Mouse (Mus musculus) myocyte (in vitro differentiated cells): ENCODE measurements around the gene Slc31a1. TPM values are rescaled to one million over a fixed set of nuclear protein-coding genes. Genes with fewer than 3 reads are reported as not detected.

Experiments
- H3K27me3 ChIP-seq: one replicate; pipeline ENCODE4 v1.6.1; 2011; ENCODE audit not compliant: control insufficient read depth, insufficient read depth, insufficient read length
- H3K36me3 ChIP-seq: one replicate; pipeline ENCODE4 v1.6.1; 2011; ENCODE audit not compliant: control insufficient read depth, insufficient read depth
- H3K4me2 ChIP-seq: one replicate; pipeline ENCODE4 v1.6.1; 2011; ENCODE audit warnings: low read depth, control low read depth
- H3K4me3 ChIP-seq: one replicate; pipeline ENCODE4 v1.5.1; 2011; ENCODE audit warnings: mild to moderate bottlenecking, control low read depth, moderate library complexity
- H3K79me2 ChIP-seq: one replicate; pipeline ENCODE4 v1.6.1; 2011; ENCODE audit not compliant: control insufficient read depth, insufficient read depth
- H3ac ChIP-seq: one replicate; pipeline ENCODE4 v1.6.1; 2011; ENCODE audit not compliant: control insufficient read depth, insufficient read length
- CEBPB ChIP-seq: IDR thresholded peaks from 2 replicates; pipeline ENCODE4 v1.6.1; 2011; ENCODE audit warnings: mild to moderate bottlenecking, moderate library complexity; ENCODE audit not compliant: poor library complexity, insufficient read depth, severe bottlenecking
- E2F4 ChIP-seq: IDR thresholded peaks from one replicate; pipeline ENCODE4 v1.6.1; 2011; ENCODE audit warnings: mild to moderate bottlenecking, control low read depth, moderate library complexity; ENCODE audit not compliant: insufficient read depth
- MAX ChIP-seq: IDR thresholded peaks from one replicate; pipeline ENCODE4 v1.6.1; 2011; ENCODE audit warnings: low read depth, mild to moderate bottlenecking, control low read depth
- MYOD1 ChIP-seq, 3 experiments: IDR thresholded peaks; one replicate each; pipeline ENCODE4 v1.6.1; 2011; ENCODE audit warnings: control low read depth in 2 of 3, low read depth in 2 of 3, mild to moderate bottlenecking in 2 of 3, moderate library complexity in 1 of 3; ENCODE audit not compliant: insufficient read length in 2 of 3, control insufficient read depth in 1 of 3
- MYOG ChIP-seq, 3 experiments: IDR thresholded peaks; one replicate each; pipeline ENCODE4 v1.6.1; 2011; ENCODE audit warnings: control low read depth in 2 of 3, low read depth in 2 of 3, mild to moderate bottlenecking in 2 of 3; ENCODE audit not compliant: insufficient read length in 2 of 3, control insufficient read depth in 1 of 3, insufficient read depth in 1 of 3
- POLR2A ChIP-seq: IDR thresholded peaks from one replicate; pipeline ENCODE4 v1.6.1; 2011; ENCODE audit warnings: low read depth, mild to moderate bottlenecking, control low read depth, moderate library complexity; ENCODE audit not compliant: insufficient read length
- POLR2AphosphoS2 ChIP-seq: IDR thresholded peaks from one replicate; pipeline ENCODE4 v1.6.1; 2011; ENCODE audit warnings: low read depth, control low read depth; ENCODE audit not compliant: insufficient read length
- REST ChIP-seq: IDR thresholded peaks from one replicate; pipeline ENCODE4 v1.6.1; 2011; ENCODE audit warnings: mild to moderate bottlenecking, control low read depth, moderate library complexity; ENCODE audit not compliant: insufficient read depth, insufficient read length
- SRF ChIP-seq: IDR thresholded peaks from one replicate; pipeline ENCODE4 v1.6.1; 2011; ENCODE audit warnings: low read depth; ENCODE audit not compliant: control insufficient read depth, insufficient read length
- TCF12 ChIP-seq: IDR thresholded peaks from one replicate; pipeline ENCODE4 v1.6.1; 2011; ENCODE audit warnings: mild to moderate bottlenecking, control low read depth; ENCODE audit not compliant: poor library complexity, insufficient read depth, severe bottlenecking
- TCF3 ChIP-seq: IDR thresholded peaks from one replicate; pipeline ENCODE4 v1.6.1; 2011; ENCODE audit warnings: low read depth, control low read depth; ENCODE audit not compliant: insufficient read length
- USF1 ChIP-seq: IDR thresholded peaks from one replicate; pipeline ENCODE4 v1.6.1; 2011; ENCODE audit warnings: low read depth, mild to moderate bottlenecking, control low read depth, moderate library complexity
- polyA plus RNA-seq: library from polyadenylated mRNA; unstranded; fragments of >200 nt; fragmentation: generic; extraction: Trizol; gene quantifications from one replicate; pipeline ENCODE4 v1.2.1, GENCODE M21; 2012; ENCODE audit warnings: missing spikeins

Gene Slc31a1
- polyA plus RNA-seq, 1 experiment, result 22.5 TPM

GRCm38 (mm10) chr4:62338536-62338935 lies 22.0 kb upstream of the Slc31a1 start:
- no peaks in the 10 kb centered on the region for H3K27me3 ChIP-seq
- no peaks in the 10 kb centered on the region for H3K79me2 ChIP-seq
- H3K4me3 ChIP-seq, result no peak overlapping the region
- no peak for TF ChIP-seq MYOD1 (IDR thresholded peaks at IDR 0.05; ENCODE audit: control insufficient read depth in 1 of 3, insufficient read length in 2 of 3, low read depth in 2 of 3)
- TF ChIP-seq MYOG (IDR thresholded peaks at IDR 0.05; ENCODE audit: control insufficient read depth in 1 of 3, insufficient read depth in 1 of 3, insufficient read length in 2 of 3, low read depth in 2 of 3), result no peak
- no peak for TF ChIP-seq REST
- TF ChIP-seq SRF, result no peak
- no peak overlapping the region for H3ac ChIP-seq
- peaks cover 42% of the 10 kb centered on the region for H3K36me3 ChIP-seq
- no peak overlapping the region for H3K4me2 ChIP-seq

GRCm38 (mm10) chr4:62344000-62344399 lies 16.5 kb upstream of the Slc31a1 start:
- Histone ChIP-seq H3ac (no peak overlapping the region), H3K4me2 (no peak overlapping the region), H3K79me2 (no peaks in the 10 kb centered on the region), H3K27me3 (no peaks in the 10 kb centered on the region), H3K36me3 (peaks cover 42% of the 10 kb centered on the region), H3K4me3 (no peak overlapping the region)
- TF ChIP-seq REST, result no peak
- no peak for TF ChIP-seq E2F4
- no peak for TF ChIP-seq TCF3
- TF ChIP-seq POLR2A, result no peak
- TF ChIP-seq USF1, result no peak
- no peak for TF ChIP-seq POLR2AphosphoS2
- TF ChIP-seq CEBPB, result no peak
- no peak for TF ChIP-seq SRF
- no peak for TF ChIP-seq MYOG (IDR thresholded peaks at IDR 0.05; ENCODE audit: control insufficient read depth in 1 of 3, insufficient read depth in 1 of 3, insufficient read length in 2 of 3, low read depth in 2 of 3)

- Histone ChIP-seq H3K36me3 (peaks cover 30% of the 10 kb centered on the region), H3K27me3 (no peaks in the 10 kb centered on the region), H3ac (no peak overlapping the region), H3K4me3 (no peak overlapping the region), H3K79me2 (no peaks in the 10 kb centered on the region), H3K4me2 (no peak overlapping the region)
- TF ChIP-seq CEBPB (no peak), TCF3 (no peak), POLR2AphosphoS2 (no peak), TCF12 (no peak), REST (no peak), E2F4 (no peak), SRF (no peak), MAX (no peak), USF1 (no peak), POLR2A (no peak), MYOG (IDR thresholded peaks at IDR 0.05; ENCODE audit: control insufficient read depth in 1 of 3, insufficient read depth in 1 of 3, insufficient read length in 2 of 3, low read depth in 2 of 3) (no peak), MYOD1 (IDR thresholded peaks at IDR 0.05; ENCODE audit: control insufficient read depth in 1 of 3, insufficient read length in 2 of 3, low read depth in 2 of 3) (no peak)
Observed at GRCm38 (mm10) chr4:62345827-62346226, 14.7 kb upstream of the Slc31a1 start.

DNA sequence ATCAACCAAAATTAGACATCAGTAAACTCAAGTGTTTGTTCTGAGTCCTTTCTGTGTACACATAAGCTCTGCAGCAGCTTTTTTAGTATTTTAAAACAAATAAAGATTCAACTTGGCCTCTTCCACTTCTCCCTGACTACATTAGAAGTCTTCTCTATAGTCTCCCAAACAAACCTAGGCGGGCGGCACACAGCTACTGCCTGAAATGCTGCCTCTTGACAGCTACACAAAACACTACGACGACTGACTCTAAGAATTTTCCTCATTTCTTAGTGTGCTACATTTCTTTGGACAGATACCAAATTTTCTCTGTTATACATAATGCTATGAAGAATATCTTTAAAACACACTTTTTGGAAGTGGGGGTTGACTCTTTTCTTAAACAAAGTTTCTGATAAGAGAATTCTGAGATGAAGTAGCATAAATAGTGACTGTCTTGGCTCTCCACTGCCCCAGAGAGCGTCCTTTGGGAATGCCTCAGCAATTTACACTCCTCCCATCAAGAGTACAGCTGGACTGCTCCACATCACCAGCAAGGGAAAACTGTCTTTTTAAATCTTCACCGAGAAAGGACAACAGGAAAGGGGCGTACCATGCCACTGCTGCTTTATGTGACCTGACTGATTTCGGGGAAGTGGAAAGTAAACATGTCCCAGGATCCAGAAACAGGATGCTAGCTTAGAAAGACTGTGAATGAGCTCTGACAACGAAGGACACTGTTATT lies 12.8 kb upstream of the Slc31a1 start:
- Histone ChIP-seq H3K36me3 (peaks cover 30% of the 10 kb centered on the region), H3ac (no peak overlapping the region), H3K4me3 (no peak overlapping the region), H3K79me2 (no peaks in the 10 kb centered on the region), H3K4me2 (no peak overlapping the region), H3K27me3 (no peaks in the 10 kb centered on the region)
- TF ChIP-seq USF1 (no peak), MAX (no peak), POLR2A (no peak), CEBPB (no peak), SRF (no peak), TCF12 (no peak), POLR2AphosphoS2 (no peak), TCF3 (no peak), E2F4 (no peak), REST (no peak), MYOG (IDR thresholded peaks at IDR 0.05; ENCODE audit: control insufficient read depth in 1 of 3, insufficient read depth in 1 of 3, insufficient read length in 2 of 3, low read depth in 2 of 3) (no peak), MYOD1 (IDR thresholded peaks at IDR 0.05; ENCODE audit: control insufficient read depth in 1 of 3, insufficient read length in 2 of 3, low read depth in 2 of 3) (no peak)

- TF ChIP-seq E2F4, result no peak
- no peak for TF ChIP-seq POLR2AphosphoS2
- TF ChIP-seq MYOD1 (IDR thresholded peaks at IDR 0.05; ENCODE audit: control insufficient read depth in 1 of 3, insufficient read length in 2 of 3, low read depth in 2 of 3), result no peak
- TF ChIP-seq REST, result no peak
- no peak for TF ChIP-seq TCF3
- TF ChIP-seq MAX, result no peak
- TF ChIP-seq TCF12, result no peak
- TF ChIP-seq MYOG (IDR thresholded peaks at IDR 0.05; ENCODE audit: control insufficient read depth in 1 of 3, insufficient read depth in 1 of 3, insufficient read length in 2 of 3, low read depth in 2 of 3), result no peak
- TF ChIP-seq POLR2A, result no peak
- TF ChIP-seq CEBPB, result no peak
- TF ChIP-seq SRF, result no peak
- TF ChIP-seq USF1, result no peak
- Histone ChIP-seq H3K27me3 (no peaks in the 10 kb centered on the region), H3ac (no peak overlapping the region), H3K36me3 (peaks cover 30% of the 10 kb centered on the region), H3K4me3 (no peak overlapping the region), H3K79me2 (no peaks in the 10 kb centered on the region), H3K4me2 (no peak overlapping the region)
Observed at GRCm38 (mm10) chr4:62348329-62348705, 12.2 kb upstream of the Slc31a1 start.
